Mouse (Mus musculus) bone marrow macrophage, adult 2 months (primary cell): ENCODE data around the gene Ovca2. TPM values are rescaled to one million over a fixed set of nuclear protein-coding genes. Genes with fewer than 3 reads are reported as not detected.

ENCODE experiments used
- H3K27ac ChIP-seq: 2 replicates; pipeline ENCODE4 v1.5.1; 2012; ENCODE audit warnings: low read depth, low read length; ENCODE audit not compliant: insufficient read depth
- H3K4me1 ChIP-seq: 2 replicates; pipeline ENCODE4 v1.6.1; 2012; ENCODE audit warnings: low read length; ENCODE audit not compliant: control insufficient read depth, insufficient read depth
- H3K4me3 ChIP-seq: 2 replicates; pipeline ENCODE4 v1.5.1; 2012; ENCODE audit warnings: mild to moderate bottlenecking, low read length, moderate library complexity; ENCODE audit not compliant: insufficient read depth
- CTCF ChIP-seq: IDR thresholded peaks from 2 replicates; pipeline ENCODE4 v1.5.1; 2012; ENCODE audit warnings: low read depth, mild to moderate bottlenecking, low read length, moderate library complexity
- POLR2A ChIP-seq: IDR thresholded peaks from 2 replicates; pipeline ENCODE4 v1.6.1; 2012; ENCODE audit warnings: mild to moderate bottlenecking, low read depth, low read length, borderline replicate concordance
- polyA plus RNA-seq: library from polyadenylated mRNA; stranded (reverse); fragments of >200 nt; gene quantifications from 2 replicates; pipeline ENCODE4 v1.2.4, GENCODE M21; 2012; ENCODE audit not compliant: missing spikeins, insufficient read depth, insufficient read length

Ovca2 gene
- polyA plus RNA-seq, 1 experiment = 13.4 TPM

DNA sequence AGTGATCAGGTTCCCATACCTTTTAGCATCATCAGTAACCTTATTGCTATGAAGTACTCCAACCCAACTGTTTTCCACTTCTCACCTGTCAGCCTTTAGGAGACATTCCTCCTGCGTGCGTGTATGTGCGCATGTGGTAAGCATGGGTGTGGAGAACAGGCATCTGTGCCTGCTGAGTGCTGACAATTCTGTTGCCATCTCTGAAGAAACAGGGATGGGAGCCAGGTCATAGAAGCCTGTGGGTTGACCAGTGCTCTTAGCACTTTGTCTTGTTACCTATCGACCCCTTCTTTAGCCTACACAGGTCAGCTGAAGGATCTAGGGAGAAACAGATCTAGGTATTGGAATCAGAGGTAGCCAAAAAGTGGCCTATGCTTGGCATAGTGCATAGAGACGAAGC, 45.2 kb downstream of the Ovca2 start:
- peaks cover 13% of the 10 kb centered on the region for H3K4me1 ChIP-seq
- TF ChIP-seq POLR2A = no peak
- no peak for TF ChIP-seq CTCF
- no peak overlapping the region for H3K27ac ChIP-seq
- no peak overlapping the region for H3K4me3 ChIP-seq

GRCm38 (mm10) chr11:75132278-75132677, 46.4 kb downstream of the Ovca2 start:
- TF ChIP-seq CTCF (no peak), POLR2A (no peak)
- H3K4me3 ChIP-seq = no peak overlapping the region
- H3K27ac ChIP-seq = no peak overlapping the region
- H3K4me1 ChIP-seq = peaks cover 6% of the 10 kb centered on the region

GRCm38 (mm10) chr11:75131300-75131699, 47.3 kb downstream of the Ovca2 start:
- Histone ChIP-seq H3K4me1 (no peaks in the 10 kb centered on the region), H3K27ac (no peak overlapping the region), H3K4me3 (no peak overlapping the region)
- TF ChIP-seq POLR2A = no peak
- no peak for TF ChIP-seq CTCF

DNA sequence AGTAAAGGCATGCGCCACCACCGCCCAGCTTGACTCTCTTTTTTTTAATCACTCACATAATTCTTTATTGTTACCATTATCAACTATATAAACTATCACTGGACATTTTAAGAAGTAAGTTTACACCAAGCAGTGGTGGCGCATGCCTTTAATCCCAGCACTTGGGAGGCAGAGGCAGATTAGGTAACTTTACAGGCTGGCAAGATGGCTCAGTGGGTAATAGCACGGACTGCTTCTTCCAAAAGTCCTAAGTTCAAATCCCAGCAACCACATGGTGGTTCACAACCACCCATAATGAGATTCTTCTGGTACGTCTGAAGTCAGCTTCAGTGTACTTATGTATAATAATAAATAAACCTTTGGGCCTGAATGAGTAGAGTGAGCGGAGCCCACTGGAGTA, 49.2 kb downstream of the Ovca2 start:
- Histone ChIP-seq H3K4me1 (peaks cover 3% of the 10 kb centered on the region; the same call in 1 of the 2 replicates), H3K27ac (no peak overlapping the region), H3K4me3 (no peak overlapping the region)
- TF ChIP-seq POLR2A = no peak
- no peak for TF ChIP-seq CTCF

DNA sequence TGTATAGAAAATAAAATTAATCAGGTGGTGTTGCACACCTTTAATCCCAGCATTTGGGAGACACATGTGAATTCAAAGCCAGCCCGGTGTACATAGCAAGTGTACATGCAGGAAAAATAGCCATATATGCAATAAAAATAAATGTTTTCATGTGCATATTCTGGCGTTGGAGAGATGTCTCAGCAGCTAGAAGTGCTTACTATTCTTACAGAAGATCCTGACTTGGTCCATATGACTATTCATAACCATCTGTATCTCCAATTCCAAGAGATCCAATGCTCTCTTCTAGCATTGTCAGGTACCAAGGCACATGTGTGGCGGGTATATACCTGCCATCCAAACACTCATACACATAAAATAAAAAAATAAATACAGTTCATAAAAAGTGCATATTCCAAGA, 52.3 kb downstream of the Ovca2 start:
- no peak for TF ChIP-seq CTCF
- no peak for TF ChIP-seq POLR2A

More for the DNA sequence above, 52.3 kb downstream of the Ovca2 start:
- no peak overlapping the region for H3K27ac ChIP-seq
- no peak overlapping the region for H3K4me3 ChIP-seq
- H3K4me1 ChIP-seq = peaks cover 3% of the 10 kb centered on the region; the same call in 1 of the 2 replicates

Other genes starting within 250 kb of the Ovca2 start
- gene Hic1, start 9.3 kb downstream of the Ovca2 start, polyA plus RNA-seq = not detected in 2 replicates
- gene Dph1, start 12.4 kb upstream of the Ovca2 start, polyA plus RNA-seq = 7.0 and 8.8 TPM in 2 replicates
- 0.91 and 1.6 TPM in 2 replicates for gene Rtn4rl1, start 14.9 kb upstream of the Ovca2 start, polyA plus RNA-seq
- gene Rpa1, start 169.5 kb upstream of the Ovca2 start, polyA plus RNA-seq = 43.2 and 48.2 TPM in 2 replicates
- gene Smyd4, start 169.6 kb upstream of the Ovca2 start, polyA plus RNA-seq = 3.3 and 4.9 TPM in 2 replicates
- 8.6 and 9.9 TPM in 2 replicates for gene Serpinf1, start 243.9 kb upstream of the Ovca2 start, polyA plus RNA-seq